Mouse (Mus musculus) olfactory bulb, adult 2 months (tissue): ENCODE results near the gene Abraxas2. TPM values are rescaled to one million over a fixed set of nuclear protein-coding genes. Genes with fewer than 3 reads are reported as not detected.
A peak's percentile ranks its signal among the peaks of the same experiment; 100 is the strongest.

Source experiments
- H3K27ac ChIP-seq: fragments of 200-500 bp; 2 replicates; pipeline ENCODE4 v1.5.1; 2012; ENCODE audit warnings: low read depth, low read length; ENCODE audit not compliant: insufficient read depth
- H3K4me1 ChIP-seq: fragments of 200-500 bp; 2 replicates; pipeline ENCODE4 v1.6.1; 2012; ENCODE audit warnings: low read length; ENCODE audit not compliant: control insufficient read depth, insufficient read depth
- H3K4me3 ChIP-seq: fragments of 200-500 bp; 2 replicates; pipeline ENCODE4 v1.5.1; 2012; ENCODE audit warnings: mild to moderate bottlenecking, low read depth, low read length, moderate library complexity; ENCODE audit not compliant: insufficient read depth
- CTCF ChIP-seq: fragments of 200-500 bp; IDR thresholded peaks from 2 replicates; pipeline ENCODE4 v1.5.1; 2012; ENCODE audit warnings: low read depth, mild to moderate bottlenecking, low read length, moderate library complexity; ENCODE audit not compliant: insufficient read depth
- POLR2A ChIP-seq: fragments of 200-500 bp; IDR thresholded peaks from 2 replicates; pipeline ENCODE4 v1.6.1; 2012; ENCODE audit warnings: mild to moderate bottlenecking, low read depth, low read length, moderate library complexity; ENCODE audit not compliant: insufficient read depth
- WGBS: fragments of 180-500 bp; shearing (Covaris S2); methylation state at CpG from one replicate; pipeline ENCODE4 v1.1.7; 2018; 5-methylcytosine and 5-hydroxymethylcytosine counted together
- polyA plus RNA-seq: library from polyadenylated mRNA; stranded (reverse); fragments of >200 nt; gene quantifications from 2 replicates; pipeline ENCODE4 v1.2.4, GENCODE M21; 2012; ENCODE audit warnings: low replicate concordance; ENCODE audit not compliant: missing spikeins, insufficient read depth, insufficient read length

Abraxas2 gene
- polyA plus RNA-seq, result not detected in 2 replicates

DNA sequence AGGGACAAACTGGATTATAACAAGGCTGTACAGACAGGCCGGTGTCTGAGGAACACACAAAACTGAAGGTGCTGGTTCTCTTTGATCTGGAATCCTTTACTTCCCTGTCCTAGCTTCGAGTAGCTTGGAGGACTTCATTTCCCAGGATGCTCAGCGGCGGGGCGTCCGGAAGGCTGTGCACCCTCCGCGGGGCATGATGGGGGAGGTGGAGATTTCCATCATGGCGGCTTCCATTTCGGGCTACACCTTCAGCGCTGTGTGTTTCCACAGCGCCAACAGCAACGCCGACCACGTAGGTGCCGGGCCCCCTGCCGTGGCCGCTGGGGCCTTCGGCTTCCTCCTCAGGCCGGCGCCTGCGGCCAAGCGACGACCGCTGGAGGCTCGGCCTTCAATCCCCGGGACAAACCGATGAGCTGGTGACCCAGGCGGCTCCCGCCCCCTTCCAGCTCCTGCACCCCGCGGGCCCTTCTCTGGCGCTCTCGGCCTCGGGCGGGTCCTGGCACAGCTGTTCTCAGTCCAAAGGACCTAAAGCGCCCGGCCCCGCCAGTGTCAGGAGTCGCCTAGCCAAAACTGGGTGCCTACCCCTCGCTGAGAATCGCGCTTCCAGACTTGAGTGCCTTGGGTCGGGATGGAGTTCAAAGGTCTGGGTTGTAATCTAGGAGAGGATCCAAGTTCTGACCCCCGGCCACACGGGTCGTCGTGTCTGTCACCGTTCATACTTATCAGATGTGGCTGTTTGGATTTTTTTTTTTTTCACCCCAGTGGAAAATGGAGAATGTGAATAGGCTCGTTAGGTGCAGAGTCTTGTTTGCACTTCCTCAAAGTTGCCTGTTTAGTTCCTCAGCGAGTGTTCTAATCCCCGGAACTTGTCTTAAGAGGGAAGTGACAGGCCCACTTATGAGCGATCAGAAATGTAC, at the start of gene Abraxas2:
Abraxas2 (plus strand) TSS at position 184 of the 917 bp plus-strand sequence.
- Histone ChIP-seq H3K27ac (peak within 1 kb of the TSS; percentile 49; the same call in 1 of the 2 replicates), H3K4me3 (peak within 1 kb of the TSS; percentile 73), H3K4me1 (no peaks in the 10 kb centered on the region)
- WGBS, result 1% methylated on average over 53 of the region's 53 CpGs
- no peak for TF ChIP-seq CTCF
- peak; percentile 60; the same call in 1 of the 2 replicates for TF ChIP-seq POLR2A

DNA sequence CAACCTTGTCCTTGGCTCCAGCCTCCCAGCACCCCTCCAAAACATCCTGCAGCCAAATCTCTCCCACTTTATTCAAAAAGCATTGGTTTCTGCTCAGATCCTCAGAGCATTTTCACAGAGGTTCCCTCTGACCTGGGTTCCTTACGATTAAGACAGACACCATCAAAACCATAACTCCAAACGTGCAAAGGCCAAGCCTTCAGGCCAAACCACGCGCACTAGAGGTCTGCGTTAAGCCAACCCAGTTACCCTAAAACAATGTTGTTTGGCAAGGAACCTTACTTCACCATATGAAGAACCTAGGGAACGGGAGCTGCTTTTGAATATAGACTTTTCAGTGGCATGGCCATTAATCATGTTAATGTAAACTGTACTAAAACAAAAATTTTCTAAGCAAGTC, 49.3 kb upstream of the Abraxas2 start:
- Histone ChIP-seq H3K4me1 (peaks cover 43% of the 10 kb centered on the region), H3K4me3 (no peak overlapping the region), H3K27ac (no peak overlapping the region)
- 73% methylated on average over 6 of the region's 6 CpGs for WGBS
- TF ChIP-seq CTCF (no peak), POLR2A (no peak)

DNA sequence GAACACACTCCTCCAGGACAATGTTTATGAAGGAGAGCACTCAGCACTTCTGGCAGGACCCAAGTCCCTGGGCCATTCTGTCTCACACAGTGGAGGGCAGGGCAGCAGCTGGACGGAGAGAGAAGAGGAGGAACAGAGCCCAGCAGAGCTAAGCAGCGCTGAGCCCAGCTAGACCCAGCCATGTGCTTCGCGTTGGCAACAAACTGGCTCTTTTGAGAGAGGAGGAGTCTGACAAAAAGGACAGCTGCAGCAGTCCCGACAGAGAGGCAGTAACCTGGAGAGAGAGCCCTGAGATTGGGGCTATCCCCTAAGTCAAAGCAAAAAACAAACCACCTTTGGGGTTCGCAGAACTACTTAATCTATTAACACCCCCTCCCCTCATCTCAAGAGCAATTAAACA, 48.7 kb upstream of the Abraxas2 start:
- H3K4me1 ChIP-seq, result peaks cover 42% of the 10 kb centered on the region
- TF ChIP-seq CTCF (no peak), POLR2A (no peak)
- H3K27ac ChIP-seq, result no peak overlapping the region
- no peak overlapping the region for H3K4me3 ChIP-seq
- WGBS, result 33% methylated on average over 6 of the region's 6 CpGs

DNA sequence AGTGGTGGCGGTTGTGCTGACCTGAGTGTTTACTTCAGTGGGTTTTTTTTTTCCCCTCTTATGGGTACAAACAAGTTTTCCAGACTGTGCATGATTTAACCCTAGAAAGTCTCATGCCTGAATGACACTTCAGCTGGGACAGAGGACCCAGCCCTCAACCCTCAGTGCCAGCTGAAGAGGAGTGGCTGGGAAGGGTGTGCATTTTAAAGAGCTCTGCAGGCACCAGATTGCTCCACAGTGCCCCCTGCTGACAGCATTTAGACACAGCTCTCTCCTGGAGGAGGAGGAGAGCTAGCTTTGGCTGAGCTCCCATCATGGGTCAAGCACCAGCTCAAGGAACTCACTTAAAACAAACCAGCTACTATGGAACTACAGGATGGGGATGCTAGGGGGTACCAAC, 48.1 kb upstream of the Abraxas2 start:
- TF ChIP-seq POLR2A (no peak), CTCF (peak; percentile 79)
- peaks cover 37% of the 10 kb centered on the region for H3K4me1 ChIP-seq
- no peak overlapping the region for H3K27ac ChIP-seq
- 67% methylated on average over 1 of the region's 1 CpGs for WGBS
- no peak overlapping the region for H3K4me3 ChIP-seq

DNA sequence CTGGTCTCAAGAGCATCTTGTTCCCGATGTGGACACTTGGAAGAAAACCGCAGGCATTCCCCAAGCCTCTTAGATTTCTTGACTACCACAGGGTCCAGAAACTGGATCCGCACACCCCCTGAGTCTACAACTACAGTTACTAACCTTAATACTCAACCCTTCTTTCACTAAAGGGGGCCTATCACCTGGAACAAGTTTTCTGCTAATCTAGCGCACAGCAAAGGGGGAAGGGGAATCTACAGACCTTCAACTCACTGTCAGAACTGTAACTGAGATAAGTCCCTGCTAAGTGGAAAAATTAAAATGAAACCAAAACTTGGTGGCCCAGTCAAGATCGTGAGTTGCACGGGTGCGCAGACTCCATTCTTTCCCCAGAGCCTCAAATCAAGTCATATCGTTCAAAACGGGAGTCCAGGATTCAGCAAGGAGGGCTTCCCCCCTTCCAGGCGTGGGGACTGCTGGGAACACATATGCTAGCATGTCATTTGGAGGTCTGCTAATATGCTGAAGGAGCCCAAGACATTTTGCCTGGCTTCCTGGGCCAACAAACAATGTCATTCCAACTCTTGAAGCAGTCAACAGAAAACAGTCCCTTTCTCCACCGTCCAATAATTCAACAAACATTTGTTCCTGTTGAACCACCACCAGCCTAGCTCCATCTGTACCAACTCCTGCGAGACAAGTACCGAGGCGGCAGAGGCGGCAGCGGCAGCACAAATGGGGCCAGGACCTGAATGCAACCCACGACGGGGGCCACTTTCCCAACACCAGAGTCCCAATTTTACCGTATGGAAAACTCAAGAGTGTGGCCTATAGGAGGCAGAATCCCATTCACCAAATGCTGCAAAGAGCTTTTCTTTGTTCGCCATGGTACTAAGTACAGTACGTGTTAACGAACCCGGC, 47.1 kb upstream of the Abraxas2 start:
- H3K4me1 ChIP-seq, result peaks cover 33% of the 10 kb centered on the region
- H3K27ac ChIP-seq, result no peak overlapping the region
- TF ChIP-seq CTCF, result no peak
- TF ChIP-seq POLR2A, result no peak

DNA sequence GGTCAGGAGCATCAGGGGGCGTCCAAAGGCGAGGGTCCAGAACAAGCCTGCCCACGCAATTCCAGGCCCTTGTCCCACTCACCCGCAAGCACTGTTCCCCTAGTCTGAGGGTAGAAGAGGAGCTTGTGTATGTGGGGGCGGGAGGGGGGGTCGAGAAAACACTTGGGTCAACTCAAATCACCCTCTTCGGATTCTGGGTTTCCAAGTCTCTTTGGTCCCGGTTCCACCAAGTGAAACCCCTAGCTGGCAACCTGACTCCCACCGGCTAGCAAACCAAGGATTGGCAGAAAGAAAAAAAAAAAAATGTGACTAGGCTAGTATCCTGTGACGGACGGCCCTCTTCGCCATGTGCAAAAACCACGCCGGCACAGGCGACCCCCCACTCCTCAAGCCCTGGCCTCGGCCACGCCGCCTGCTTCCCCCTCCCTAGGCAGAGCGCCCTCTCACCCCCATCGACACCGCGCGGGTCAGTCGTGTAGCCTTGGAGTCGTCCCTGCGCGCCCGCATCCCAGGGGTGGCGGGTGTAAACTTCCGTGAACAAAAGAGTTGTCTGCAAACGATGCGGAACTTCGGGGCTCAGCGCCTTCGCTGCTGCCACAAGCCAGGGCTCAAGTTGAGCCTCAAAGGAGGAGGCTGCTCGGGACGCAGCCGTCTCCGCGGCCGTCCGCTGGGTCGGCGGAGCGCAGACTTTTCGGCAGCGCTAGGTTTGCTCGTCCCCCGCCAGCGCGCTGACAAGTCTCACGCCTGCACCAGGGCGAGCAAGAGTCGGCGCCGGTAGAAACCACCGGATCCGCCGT, 46.2 kb upstream of the Abraxas2 start:
- Histone ChIP-seq H3K4me1 (peaks cover 26% of the 10 kb centered on the region), H3K4me3 (peak overlapping the region; percentile 60), H3K27ac (no peak overlapping the region)
- under 1% methylated on average over 59 of the region's 59 CpGs for WGBS
- no peak for TF ChIP-seq CTCF
- TF ChIP-seq POLR2A, result no peak

More for the DNA sequence above, 47.1 kb upstream of the Abraxas2 start:
- WGBS, result 27% methylated on average over 23 of the region's 23 CpGs
- H3K4me3 ChIP-seq, result peak overlapping the region; percentile 60

DNA sequence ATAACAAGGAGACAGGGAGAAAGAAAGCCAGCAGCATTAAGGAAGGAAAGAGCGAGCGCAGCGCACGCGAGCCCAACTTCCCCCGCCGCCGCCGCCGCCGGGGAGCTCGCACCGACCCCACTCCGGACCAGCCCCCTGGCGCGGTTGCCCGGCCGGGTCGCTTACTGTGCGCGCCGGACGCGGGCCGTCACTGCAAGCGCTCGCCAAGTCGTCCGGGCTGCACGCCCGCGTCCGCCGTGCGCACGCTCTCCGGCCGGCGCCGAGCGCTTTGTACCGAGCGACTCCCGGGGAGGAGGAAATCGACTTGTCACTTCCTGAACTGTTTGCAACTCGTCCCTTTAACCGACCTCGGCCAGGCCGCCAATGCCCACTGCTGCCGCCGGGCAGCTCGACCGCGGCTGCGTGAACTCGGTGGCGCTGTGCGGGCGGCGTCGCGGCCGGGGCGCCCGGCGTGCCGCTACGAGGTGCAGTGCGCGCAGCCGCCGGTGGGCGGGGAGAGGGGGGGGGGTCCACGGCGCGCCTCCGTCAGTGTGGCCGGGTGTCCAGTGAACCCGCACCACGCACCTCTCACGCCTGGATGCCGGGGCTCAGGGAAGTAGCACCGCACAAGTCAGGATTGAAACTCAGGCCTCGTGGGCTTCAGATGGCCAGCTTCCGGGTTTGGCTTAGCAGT, 45.5 kb upstream of the Abraxas2 start, which contains the start of gene Fam53b:
Fam53b (minus strand) TSS at position 471 of the 673 bp plus-strand sequence.
- Histone ChIP-seq H3K4me1 (peaks cover 23% of the 10 kb centered on the region), H3K4me3 (peak within 1 kb of the TSS; percentile 60), H3K27ac (no peak within 1 kb of the TSS)
- TF ChIP-seq POLR2A (peak; percentile 43; the same call in 1 of the 2 replicates), CTCF (no peak)
- under 1% methylated on average over 81 of the region's 85 CpGs for WGBS
